Mouse (Mus musculus): Measurements from ENCODE around the gene Pcdh9.

The Pcdh9 gene

DNA sequence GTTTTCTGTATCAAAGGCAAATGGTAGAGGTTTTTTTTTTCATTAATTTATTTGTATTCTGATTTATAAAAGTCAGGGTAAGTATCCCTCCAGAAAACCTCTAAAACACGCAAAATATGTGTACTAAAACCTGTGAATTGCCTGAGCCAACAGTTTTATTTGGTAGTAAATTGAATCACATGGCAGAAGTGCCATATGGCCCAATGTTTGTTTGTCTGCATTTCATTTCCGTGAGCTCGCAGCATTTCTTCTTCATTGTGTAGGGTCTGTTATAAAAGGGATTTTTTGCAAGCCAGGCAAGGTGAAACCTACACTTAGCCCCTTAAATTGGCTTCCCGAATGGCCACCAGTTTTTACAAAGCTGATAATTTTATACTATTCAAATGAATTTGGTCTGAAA lies 104.2 kb downstream of the Pcdh9 start:
- DNase-seq = no peak

- DNase-seq = no peak
These were observed 105.4 kb downstream of the Pcdh9 start for GRCm38 (mm10) chr14:93785031-93785430.

DNA sequence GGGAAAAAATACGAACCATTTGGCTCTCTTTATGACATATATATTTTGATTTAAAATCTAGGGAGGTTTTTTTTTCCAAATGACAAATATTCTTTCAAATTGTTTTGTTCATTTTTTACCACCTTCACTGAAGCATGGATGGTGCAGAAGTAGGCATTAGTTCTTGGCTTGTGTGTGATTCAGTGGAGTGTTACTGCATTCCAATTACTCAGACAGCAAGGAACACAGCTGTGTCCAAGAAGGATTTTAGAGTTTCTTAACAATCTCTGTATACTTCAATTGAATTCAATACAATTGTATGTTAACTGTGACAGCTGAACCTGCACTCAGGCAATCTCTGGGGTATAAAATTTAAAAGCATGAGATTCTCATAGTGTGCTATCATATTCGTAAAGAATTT lies 127.6 kb downstream of the Pcdh9 start:
- no peak for DNase-seq

GRCm38 (mm10) chr14:93734077-93734673 lies 156.3 kb downstream of the Pcdh9 start:
- DNase-seq = no peak

DNA sequence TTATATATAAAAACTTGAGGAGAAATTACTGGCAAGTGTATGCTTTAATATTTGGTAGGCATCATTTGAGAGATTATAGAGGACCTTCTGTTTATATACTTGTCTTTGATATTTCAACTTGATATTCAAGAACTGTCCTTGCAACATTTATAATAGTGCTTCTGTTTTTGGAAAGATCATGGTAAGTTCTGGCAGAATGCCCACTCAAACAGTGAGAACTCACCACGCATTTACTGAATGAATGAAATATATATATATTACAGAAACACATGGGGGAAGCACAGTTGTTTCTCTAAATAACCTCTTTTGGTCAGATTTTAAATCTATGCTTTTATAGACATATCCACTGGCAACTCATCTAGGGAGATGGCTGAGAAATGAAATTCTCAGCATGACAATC lies 164.7 kb downstream of the Pcdh9 start:
- DNase-seq = no peak

DNA sequence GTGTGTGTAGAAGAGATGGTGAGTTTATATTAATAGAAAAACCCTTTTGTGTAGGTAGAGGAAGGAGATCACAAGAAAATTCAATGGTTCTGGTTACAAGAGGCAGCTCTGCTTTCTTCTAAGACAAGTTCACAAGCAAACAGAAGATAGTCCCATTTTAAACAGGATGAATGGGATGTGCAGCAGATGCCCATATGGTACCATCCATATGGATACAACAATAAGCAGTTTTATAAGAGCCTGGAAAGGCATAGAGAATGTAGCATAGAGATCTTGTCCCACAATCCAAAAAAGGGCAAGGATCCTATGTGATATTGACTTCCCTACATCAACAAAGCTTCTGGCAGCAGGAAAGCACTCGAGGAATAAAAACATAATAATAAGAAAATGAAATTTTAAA lies 171.3 kb downstream of the Pcdh9 start:
- DNase-seq = no peak

- DNase-seq = no peak
These were observed 177.1 kb downstream of the Pcdh9 start for GRCm38 (mm10) chr14:93713250-93713935.

GRCm38 (mm10) chr14:93708651-93709050 lies 181.8 kb downstream of the Pcdh9 start:
- no peak for DNase-seq

GRCm38 (mm10) chr14:93701385-93702101 lies 188.9 kb downstream of the Pcdh9 start:
- DNase-seq = no peak

DNA sequence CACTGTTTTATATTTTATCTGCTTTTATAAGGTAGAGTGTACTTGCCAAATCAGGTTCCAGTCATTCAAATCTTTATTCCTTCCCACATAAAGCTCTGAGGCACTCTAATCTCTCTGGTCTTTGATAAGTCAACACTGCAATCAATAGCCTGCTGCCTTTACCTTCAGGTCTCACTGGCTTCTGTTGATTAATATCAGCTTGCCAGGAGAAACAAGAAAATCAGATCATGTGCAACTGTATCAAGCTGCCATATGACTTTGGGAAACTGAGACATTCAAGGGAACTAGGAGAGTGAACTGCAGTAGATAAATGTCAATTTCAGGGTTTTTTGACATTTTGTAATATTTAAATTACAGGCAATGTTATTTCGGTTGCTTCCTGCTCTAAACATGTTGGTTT lies 189.6 kb downstream of the Pcdh9 start:
- no peak for DNase-seq

DNA sequence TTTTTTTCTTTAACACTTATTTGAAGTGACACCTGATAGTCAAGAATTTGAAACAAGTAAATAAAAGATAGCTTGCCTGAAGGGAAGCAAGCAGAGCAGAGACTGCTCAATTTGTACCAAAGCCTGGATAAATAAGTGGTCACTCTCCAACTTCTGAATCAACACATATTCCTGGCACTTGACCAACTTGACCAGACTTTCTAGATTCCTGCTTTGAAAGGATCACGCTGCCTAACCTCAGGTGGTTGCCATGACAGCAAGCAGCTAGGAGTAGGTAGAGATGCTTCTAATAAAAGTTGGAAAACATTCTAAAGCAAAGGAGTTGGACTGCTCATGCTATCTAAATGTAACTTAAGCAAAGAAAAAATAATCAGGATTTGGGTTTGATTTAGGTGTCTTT lies 205.8 kb downstream of the Pcdh9 start:
- DNase-seq = peak; percentile 8

GRCm38 (mm10) chr14:93675273-93676068 lies 215.0 kb downstream of the Pcdh9 start:
- DNase-seq = no peak

GRCm38 (mm10) chr14:93653986-93654757 lies 236.3 kb downstream of the Pcdh9 start:
- DNase-seq = no peak

GRCm38 (mm10) chr14:93627241-93627640 lies 263.2 kb downstream of the Pcdh9 start:
- DNase-seq = no peak

DNA sequence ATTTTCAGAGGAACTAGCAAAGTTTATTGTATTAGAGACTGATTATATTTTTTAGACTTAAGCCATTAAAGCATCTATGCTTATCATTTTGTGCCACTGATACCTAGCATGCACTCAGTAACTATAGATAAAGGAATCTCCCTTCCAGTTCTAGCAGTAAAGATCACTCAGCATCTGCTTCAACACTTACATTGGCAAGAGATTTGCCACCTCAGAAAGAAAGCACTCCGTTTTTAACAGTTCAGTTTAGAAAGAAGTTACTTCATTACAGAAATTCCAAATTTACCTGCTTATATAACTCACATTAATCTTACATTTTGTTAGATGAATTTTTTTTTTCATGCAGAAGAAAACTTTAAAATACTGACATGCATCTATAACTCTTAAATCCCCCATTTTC lies 266.3 kb downstream of the Pcdh9 start:
- DNase-seq = no peak

DNA sequence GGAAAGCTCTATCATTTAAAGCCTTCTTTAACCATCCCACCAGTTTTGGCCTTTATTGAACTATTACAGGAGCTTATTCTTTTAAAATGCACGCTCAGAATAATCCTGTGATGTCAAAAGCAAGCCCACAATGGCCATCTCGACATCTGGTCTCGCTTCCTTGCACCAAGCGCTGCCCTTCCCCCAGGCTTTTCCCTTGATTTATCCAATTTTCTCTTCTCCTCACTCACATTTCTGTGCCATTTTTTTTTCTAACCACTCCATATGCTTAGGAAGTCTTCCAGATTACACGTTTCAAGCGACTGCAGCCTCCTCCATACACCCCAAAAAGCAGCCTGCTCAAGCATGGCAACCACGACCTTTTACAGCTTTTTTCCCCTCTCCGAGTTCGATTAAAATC lies 269.3 kb downstream of the Pcdh9 start:
- no peak for DNase-seq

GRCm38 (mm10) chr14:93607546-93607945 lies 282.9 kb downstream of the Pcdh9 start:
- no peak for DNase-seq

DNA sequence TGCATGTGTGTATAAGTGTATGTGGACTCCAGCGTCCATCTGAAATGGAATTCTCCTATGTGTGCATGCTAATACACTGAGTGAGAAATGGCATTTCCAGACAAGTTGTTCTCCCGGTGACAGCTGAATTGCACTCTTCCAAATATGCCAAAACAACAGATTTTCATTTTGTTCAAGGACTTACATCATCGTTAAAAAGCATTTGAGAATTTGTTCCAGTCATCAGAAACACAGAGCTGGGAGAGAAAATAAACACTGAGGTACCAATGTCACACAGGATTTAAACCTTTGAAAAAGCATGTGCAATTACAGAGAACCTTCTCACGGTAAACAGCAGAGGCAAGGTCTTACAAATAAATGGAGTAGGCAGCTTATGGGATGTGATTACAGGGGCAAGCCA lies 290.5 kb downstream of the Pcdh9 start:
- DNase-seq = no peak

GRCm38 (mm10) chr14:93585432-93586024 lies 305.0 kb downstream of the Pcdh9 start:
- DNase-seq = no peak

DNA sequence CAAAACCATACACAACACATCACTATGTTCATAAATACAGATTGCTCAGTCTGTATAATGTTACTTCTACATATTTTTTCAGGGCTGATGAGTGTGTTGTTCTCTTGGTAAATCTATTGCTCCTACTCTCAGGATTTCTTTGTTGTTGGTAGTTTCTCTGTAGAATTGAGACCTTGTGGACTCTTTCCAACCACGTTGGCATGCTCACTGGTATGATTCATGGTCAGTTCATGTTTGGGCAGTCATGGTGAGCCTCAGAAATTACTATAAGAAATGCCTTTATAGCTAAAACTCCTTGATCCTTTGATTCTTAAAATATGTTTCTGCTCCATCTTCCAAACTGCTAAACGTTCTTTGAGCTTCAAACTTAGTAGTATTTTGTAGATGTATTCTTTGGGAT lies 326.1 kb downstream of the Pcdh9 start:
- no peak for DNase-seq

GRCm38 (mm10) chr14:93561577-93561976 lies 328.9 kb downstream of the Pcdh9 start:
- no peak for DNase-seq

DNA sequence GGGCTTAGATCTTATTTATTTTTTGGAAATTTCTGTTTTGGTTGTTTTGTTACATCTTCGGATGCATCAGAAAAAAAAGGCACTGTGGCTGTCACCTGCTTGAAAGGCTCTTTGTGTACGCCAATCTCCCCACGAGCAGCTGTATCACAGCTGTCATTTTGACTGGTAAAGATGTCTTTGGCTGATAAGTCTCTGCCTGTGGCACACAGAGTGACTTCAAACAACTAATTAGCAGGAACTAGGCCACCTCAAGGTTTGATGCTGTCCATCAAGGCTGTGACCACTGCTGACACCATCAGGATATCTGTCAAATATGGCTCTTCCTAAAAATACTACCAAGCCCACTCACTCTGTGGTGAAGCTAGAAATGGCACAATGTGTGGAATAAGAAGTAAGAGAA lies 336.7 kb downstream of the Pcdh9 start:
- no peak for DNase-seq

Measured in lung, postnatal 36 days (tissue).